Comparison of ENCODE assay signal across 14 mouse cellular contexts in genomic region chr16:25314006-25314405, GRCm38 (mm10). TPM values are rescaled to one million over a fixed set of nuclear protein-coding genes. Genes with fewer than 3 reads are reported as not detected.
DNase-seq lines count a peak whose midpoint lies in the region; ATAC-seq and TF ChIP-seq lines count a peak whose summit lies in the region.
"Had no signal": no experiment of that assay in that cellular context is flagged by ENCODE, and none has a peak within 500 bp of the region (broad histone marks: within the 10 kb centered on the region; RNA-seq: fewer than 3 reads in every experiment).

No protein-coding gene starts in this region.

- no peak overlapping the region for H3K27ac ChIP-seq in embryonic facial prominence, embryonic 11.5 days (replicated peaks; ENCODE audit: low read depth, low read length)
- H3K27ac ChIP-seq in embryonic facial prominence, embryonic 10.5 days (replicated peaks) = no peak overlapping the region
- no peak overlapping the region for H3K27ac ChIP-seq in left cerebral cortex, adult 2 months
- no peak overlapping the region for H3K27ac ChIP-seq in kidney, embryonic 15.5 days
- H3K27ac ChIP-seq in heart, embryonic 10.5 days = no peak overlapping the region
- H3K27ac ChIP-seq in kidney, embryonic 14.5 days (ENCODE audit: low read depth, low read length) = no peak overlapping the region

- no peaks in the 10 kb centered on the region for H3K9me3 ChIP-seq in embryonic facial prominence, embryonic 11.5 days (replicated peaks; ENCODE audit: control insufficient read depth, low read length)
- no peaks in the 10 kb centered on the region for H3K9me3 ChIP-seq in embryonic facial prominence, embryonic 10.5 days
- no peaks in the 10 kb centered on the region for H3K9me3 ChIP-seq in kidney, embryonic 15.5 days (replicated peaks)
- no peaks in the 10 kb centered on the region for H3K9me3 ChIP-seq in heart, embryonic 10.5 days
- no peaks in the 10 kb centered on the region for H3K9me3 ChIP-seq in kidney, embryonic 14.5 days (ENCODE audit: control insufficient read depth, low read length)

- TF ChIP-seq CTCF in left cerebral cortex, adult 2 months (IDR thresholded peaks at IDR 0.05) = no peak

- H3K9ac ChIP-seq in embryonic facial prominence, embryonic 11.5 days (replicated peaks; ENCODE audit: low read length) = no peak overlapping the region
- H3K9ac ChIP-seq in kidney, embryonic 15.5 days = no peak overlapping the region
- H3K9ac ChIP-seq in kidney, embryonic 14.5 days (ENCODE audit: low read depth, low read length) = no peak overlapping the region
- H3K9ac ChIP-seq: liver, postnatal 0 days had no signal

- no peak overlapping the region for H3K4me2 ChIP-seq in embryonic facial prominence, embryonic 11.5 days (ENCODE audit: low read depth, low read length)
- no peak overlapping the region for H3K4me2 ChIP-seq in kidney, embryonic 15.5 days
- no peak overlapping the region for H3K4me2 ChIP-seq in kidney, embryonic 14.5 days (replicated peaks; ENCODE audit: low read depth, low read length)

- peak; percentile 19 for DNase-seq in embryonic facial prominence, embryonic 11.5 days (ENCODE audit: low spot score)
- DNase-seq in embryonic facial prominence, embryonic 10.5 days (ENCODE audit: low spot score) = no peak
- peak; percentile 14 to 37 for DNase-seq in frontal cortex, postnatal 25 days (ENCODE audit: low spot score in 2 of 2)
- DNase-seq in left cerebral cortex, adult 2 months (ENCODE audit: extremely low spot score in 1 of 2, low spot score in 2 of 2) = peak; percentile 40 to 46
- DNase-seq in right cerebral cortex, postnatal 25 days = peak; percentile 64
- DNase-seq in heart, embryonic 10.5 days (ENCODE audit: low spot score) = no peak
- DNase-seq: cerebellum, postnatal 25 days; heart, adult 11 months; liver, postnatal 0 days; thymus, adult 18-20 months had no signal

- 51% methylated on average over 5 of the region's 5 CpGs for WGBS in embryonic facial prominence, embryonic 11.5 days
- WGBS in embryonic facial prominence, embryonic 10.5 days = 61% methylated on average over 5 of the region's 5 CpGs
- 82% methylated on average over 5 of the region's 5 CpGs for WGBS in kidney, embryonic 15.5 days
- 75% methylated on average over 5 of the region's 5 CpGs for WGBS in heart, embryonic 10.5 days
- WGBS in kidney, embryonic 14.5 days = 76% methylated on average over 5 of the region's 5 CpGs

- no peaks in the 10 kb centered on the region for H3K27me3 ChIP-seq in embryonic facial prominence, embryonic 11.5 days (ENCODE audit: control insufficient read depth, insufficient read depth, low read length)
- no peaks in the 10 kb centered on the region for H3K27me3 ChIP-seq in embryonic facial prominence, embryonic 10.5 days (replicated peaks; ENCODE audit: low read depth, poor library complexity, severe bottlenecking)
- no peaks in the 10 kb centered on the region for H3K27me3 ChIP-seq in kidney, embryonic 15.5 days
- H3K27me3 ChIP-seq in heart, embryonic 10.5 days (ENCODE audit: insufficient read depth, poor library complexity, severe bottlenecking) = no peaks in the 10 kb centered on the region
- H3K27me3 ChIP-seq in kidney, embryonic 14.5 days (ENCODE audit: control insufficient read depth, insufficient read depth, low read length) = no peaks in the 10 kb centered on the region

- no peak overlapping the region for H3K4me3 ChIP-seq in embryonic facial prominence, embryonic 11.5 days (ENCODE audit: low read depth, low read length)
- H3K4me3 ChIP-seq in embryonic facial prominence, embryonic 10.5 days = no peak overlapping the region
- H3K4me3 ChIP-seq in left cerebral cortex, adult 2 months = no peak overlapping the region
- H3K4me3 ChIP-seq in kidney, embryonic 15.5 days (replicated peaks) = no peak overlapping the region
- no peak overlapping the region for H3K4me3 ChIP-seq in heart, embryonic 10.5 days
- H3K4me3 ChIP-seq in kidney, embryonic 14.5 days (ENCODE audit: low read length) = no peak overlapping the region

- no peaks in the 10 kb centered on the region for H3K4me1 ChIP-seq in embryonic facial prominence, embryonic 11.5 days (ENCODE audit: control insufficient read depth, insufficient read depth, low read length)
- peaks cover 6% of the 10 kb centered on the region for H3K4me1 ChIP-seq in embryonic facial prominence, embryonic 10.5 days
- H3K4me1 ChIP-seq in kidney, embryonic 15.5 days = no peaks in the 10 kb centered on the region
- peaks cover 6% of the 10 kb centered on the region; the same call in 1 of the 2 replicates for H3K4me1 ChIP-seq in heart, embryonic 10.5 days
- no peaks in the 10 kb centered on the region for H3K4me1 ChIP-seq in kidney, embryonic 14.5 days (ENCODE audit: control insufficient read depth, insufficient read depth, low read length)

- intact Hi-C loops in left cerebral cortex, adult 2 months (cut with DNase I) = loop anchor here (1.0 to 10.0 kb wide), 6 partner anchors 49 to 509 kb away; no protein-coding TSS in a partner anchor

- no peak for ATAC-seq in embryonic facial prominence, embryonic 11.5 days (replicated peaks; ENCODE audit: insufficient number of reproducible peaks, low FRiP score, low TSS enrichment, low read depth)
- ATAC-seq in kidney, embryonic 15.5 days (replicated peaks; ENCODE audit: low FRiP score) = no peak
- no peak for ATAC-seq in kidney, embryonic 14.5 days (ENCODE audit: low FRiP score, low TSS enrichment)
- ATAC-seq: intestine, embryonic 16.5 days; liver, postnatal 0 days had no signal

- H3K36me3 ChIP-seq in embryonic facial prominence, embryonic 11.5 days (replicated peaks; ENCODE audit: control insufficient read depth, insufficient read depth, low read depth, low read length) = no peaks in the 10 kb centered on the region
- no peaks in the 10 kb centered on the region for H3K36me3 ChIP-seq in embryonic facial prominence, embryonic 10.5 days (replicated peaks)
- no peaks in the 10 kb centered on the region for H3K36me3 ChIP-seq in kidney, embryonic 15.5 days
- H3K36me3 ChIP-seq in heart, embryonic 10.5 days = no peaks in the 10 kb centered on the region
- H3K36me3 ChIP-seq in kidney, embryonic 14.5 days (ENCODE audit: control insufficient read depth, insufficient read depth, low read length) = no peaks in the 10 kb centered on the region

RNA-seq across cellular contexts. Expression of gene Tprg, which starts 27.4 kb away (rescaled TPM):
- not detected in 2 replicates for polyA plus RNA-seq in embryonic facial prominence, embryonic 11.5 days (2014; fragmentation: Nextera tagmentation; extraction: Ambion mirVana)
- polyA plus RNA-seq in embryonic facial prominence, embryonic 10.5 days (2016; fragmentation: Nextera tagmentation; extraction: Ambion mirVana) = 0.14 TPM in 1 of 2 replicates, not detected in the other
- total RNA-seq in left cerebral cortex, adult 2 months (2021) = not detected
- polyA plus RNA-seq in kidney, embryonic 15.5 days (2015; fragmentation: Nextera tagmentation; extraction: Ambion mirVana) = not detected in 2 replicates
- polyA plus RNA-seq in heart, embryonic 10.5 days (2016; fragmentation: Nextera tagmentation; extraction: Ambion mirVana) = not detected in 2 replicates
- polyA plus RNA-seq in kidney, embryonic 14.5 days (2014; fragmentation: Nextera tagmentation; extraction: Ambion mirVana) = not detected in 2 replicates
- total RNA-seq: hematopoietic stem cell, adult 5-6 weeks had no signal
- polyA plus RNA-seq: liver, postnatal 0 days had no signal

Comparison
In these comparisons a context has a peak if more than half of its experiments do, and no peak if none do; other contexts are left out.
1. DNase-seq: peak in embryonic facial prominence, embryonic 11.5 days (single experiment), frontal cortex, postnatal 25 days (2 of 2), left cerebral cortex, adult 2 months (2 of 2) and right cerebral cortex, postnatal 25 days (single experiment); none in embryonic facial prominence, embryonic 10.5 days (single experiment) and heart, embryonic 10.5 days (single experiment).